Mouse (Mus musculus): ENCODE results near the gene Hmga2.

GRCm38 (mm10) chr10:120371215-120371614, 105.1 kb downstream of the Hmga2 start:
- TF ChIP-seq EP300 (IDR thresholded peaks at IDR 0.05): no peak
- no peak for TF ChIP-seq CTCF (IDR thresholded peaks at IDR 0.05)
